7 mouse cellular contexts compared by ENCODE assay signal in the genomic region with DNA sequence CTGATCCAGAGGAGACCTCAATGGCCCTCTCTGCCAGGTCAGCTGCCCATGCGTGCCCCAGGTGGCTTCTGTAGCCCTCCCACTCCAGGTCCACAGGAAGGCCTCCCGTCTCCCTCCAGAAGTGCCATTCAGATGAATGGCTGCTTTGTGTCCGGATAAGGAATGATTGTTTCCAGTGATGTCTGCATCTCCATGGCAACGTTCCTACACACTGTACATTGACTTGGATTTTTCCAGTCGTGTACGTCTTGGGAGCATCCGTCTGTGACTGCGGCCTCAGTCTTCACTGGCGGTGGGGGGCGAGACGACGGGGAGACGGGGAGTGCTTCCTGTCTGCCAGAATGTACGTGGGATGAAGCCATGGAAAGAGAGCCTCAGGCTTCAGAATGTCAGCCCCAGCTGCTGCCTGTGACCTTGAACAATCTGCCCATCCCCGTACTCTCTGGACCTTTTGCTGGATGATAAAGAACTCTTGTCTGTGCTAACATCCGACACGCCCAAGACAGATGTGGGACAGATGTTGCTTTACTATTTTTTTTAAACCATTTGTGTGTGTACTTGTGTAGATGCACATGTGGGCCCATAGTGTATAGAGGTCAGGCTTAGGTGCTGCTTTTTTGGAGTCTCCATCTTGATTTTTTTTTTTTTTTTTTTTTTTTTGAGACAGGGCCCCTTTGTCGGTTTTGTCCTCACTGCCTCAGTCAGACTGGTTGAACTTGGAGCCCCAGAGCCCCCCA.
DNase-seq lines count a peak whose midpoint lies in the region; ATAC-seq lines count a peak whose summit lies in the region.

No protein-coding gene starts in this region.

- ATAC-seq in forebrain, embryonic 13.5 days = peak; percentile 43; the same call in 1 of the 2 replicates
- ATAC-seq in limb, embryonic 11.5 days (ENCODE audit: insufficient number of reproducible peaks, low FRiP score, low TSS enrichment, low read depth) = peak; percentile 63; the same call in 1 of the 2 replicates
- peak; percentile 57; the same call in 1 of the 2 replicates for ATAC-seq in stomach, embryonic 16.5 days (ENCODE audit: insufficient read depth, low FRiP score)
- no peak for ATAC-seq in inflammation-experienced regulatory T-cells, adult 6 months
- no peak for ATAC-seq in granulocyte monocyte progenitor cell, adult 5-6 weeks (replicated peaks; ENCODE audit: poor library complexity, severe bottlenecking)

- H3K27me3 ChIP-seq in forebrain, embryonic 13.5 days = 0 out of 2 replicates have a peak, but pooled peaks cover 6% of the 10 kb centered on the region
- H3K27me3 ChIP-seq in limb, embryonic 11.5 days (ENCODE audit: control insufficient read depth, insufficient read depth, low read length) = 0 out of 2 replicates have a peak, but pooled peaks cover 3% of the 10 kb centered on the region
- H3K27me3 ChIP-seq in stomach, embryonic 16.5 days (ENCODE audit: control insufficient read depth, insufficient read depth, low read length) = no peaks in the 10 kb centered on the region; the same call in 1 of the 2 replicates

- no peak overlapping the region for H3K4me2 ChIP-seq in forebrain, embryonic 13.5 days
- no peak overlapping the region for H3K4me2 ChIP-seq in limb, embryonic 11.5 days (ENCODE audit: low read depth, severe bottlenecking)
- H3K4me2 ChIP-seq in stomach, embryonic 16.5 days (ENCODE audit: low read depth, low read length) = no peak overlapping the region

- H3K4me3 ChIP-seq in forebrain, embryonic 13.5 days = no peak overlapping the region
- H3K4me3 ChIP-seq in limb, embryonic 11.5 days (ENCODE audit: low read depth, low read length) = no peak overlapping the region
- no peak overlapping the region for H3K4me3 ChIP-seq in stomach, embryonic 16.5 days (replicated peaks; ENCODE audit: low read length)

- WGBS in forebrain, embryonic 13.5 days = 21% methylated on average over 18 of the region's 18 CpGs
- 63% methylated on average over 18 of the region's 18 CpGs for WGBS in limb, embryonic 11.5 days
- WGBS in stomach, embryonic 16.5 days = 29% methylated on average over 18 of the region's 18 CpGs

- peak; percentile 62 for DNase-seq in right cerebral cortex, adult 18-20 months
- no peak for DNase-seq in right cerebral cortex, postnatal 14 days
- DNase-seq in limb, embryonic 11.5 days (ENCODE audit: low spot score) = peak; percentile 62

- peaks cover 24% of the 10 kb centered on the region for H3K4me1 ChIP-seq in forebrain, embryonic 13.5 days
- peaks cover 12% of the 10 kb centered on the region; the same call in 1 of the 2 replicates for H3K4me1 ChIP-seq in limb, embryonic 11.5 days (ENCODE audit: control insufficient read depth, insufficient read depth, low read length)
- H3K4me1 ChIP-seq in stomach, embryonic 16.5 days (ENCODE audit: control insufficient read depth, insufficient read depth, low read length) = peaks cover 10% of the 10 kb centered on the region; the same call in 1 of the 2 replicates

- no peaks in the 10 kb centered on the region for H3K9me3 ChIP-seq in forebrain, embryonic 13.5 days (replicated peaks)
- H3K9me3 ChIP-seq in limb, embryonic 11.5 days (ENCODE audit: control insufficient read depth, low read length) = no peaks in the 10 kb centered on the region
- H3K9me3 ChIP-seq in stomach, embryonic 16.5 days (replicated peaks; ENCODE audit: control insufficient read depth, low read length) = no peaks in the 10 kb centered on the region

- H3K27ac ChIP-seq in forebrain, embryonic 13.5 days = no peak overlapping the region
- H3K27ac ChIP-seq in limb, embryonic 11.5 days (replicated peaks; ENCODE audit: low read depth, low read length) = peak overlapping the region; percentile 57
- H3K27ac ChIP-seq in stomach, embryonic 16.5 days (ENCODE audit: low read length) = no peak overlapping the region

- H3K36me3 ChIP-seq in forebrain, embryonic 13.5 days (ENCODE audit: poor library complexity, severe bottlenecking) = no peaks in the 10 kb centered on the region
- H3K36me3 ChIP-seq in limb, embryonic 11.5 days (ENCODE audit: control insufficient read depth, insufficient read depth, low read length) = no peaks in the 10 kb centered on the region
- H3K36me3 ChIP-seq in stomach, embryonic 16.5 days (ENCODE audit: control insufficient read depth, insufficient read depth, low read length) = no peaks in the 10 kb centered on the region

- H3K9ac ChIP-seq in forebrain, embryonic 13.5 days = no peak overlapping the region
- no peak overlapping the region for H3K9ac ChIP-seq in limb, embryonic 11.5 days (ENCODE audit: low read length)
- H3K9ac ChIP-seq in stomach, embryonic 16.5 days (ENCODE audit: low read length) = no peak overlapping the region

Comparison
In these comparisons a context has a peak if more than half of its experiments do, and no peak if none do; other contexts are left out.
1. ATAC-seq: peak in forebrain, embryonic 13.5 days (single experiment), limb, embryonic 11.5 days (single experiment) and stomach, embryonic 16.5 days (single experiment); none in inflammation-experienced regulatory T-cells, adult 6 months (single experiment) and granulocyte monocyte progenitor cell, adult 5-6 weeks (single experiment).